Mouse (Mus musculus) lung, postnatal 0 days (tissue): Measurements from ENCODE around the gene Mapk8ip1. TPM values are rescaled to one million over a fixed set of nuclear protein-coding genes. Genes with fewer than 3 reads are reported as not detected.
A peak's percentile ranks its signal among the peaks of the same experiment; 100 is the strongest.

Experiments
- ATAC-seq: fragments of 200-750 bp; cut with Nextera tagmentation; 2 replicates; pipeline ENCODE4 v1.8.0; 2017; ENCODE audit warnings: moderate library complexity
- DNase-seq: peaks from one replicate; pipeline ENCODE4 v3.0.0-alpha.2; 2016; ENCODE audit warnings: low spot score
- H3K27ac ChIP-seq: fragments of 300-500 bp; sonication (generic); 2 replicates; pipeline ENCODE4 v1.5.1; 2014; ENCODE audit warnings: antibody characterized with exemption, mild to moderate bottlenecking, low read length, mixed read lengths
- H3K27me3 ChIP-seq: fragments of 300-500 bp; sonication (generic); replicated peaks from 2 replicates; pipeline ENCODE4 v1.6.1; 2014; ENCODE audit warnings: low read length, mixed read lengths; ENCODE audit not compliant: insufficient read depth
- H3K36me3 ChIP-seq: fragments of 300-500 bp; sonication (generic); 2 replicates; pipeline ENCODE4 v1.6.1; 2014; ENCODE audit warnings: low read length, mixed read lengths; ENCODE audit not compliant: insufficient read depth
- H3K4me1 ChIP-seq: fragments of 300-500 bp; sonication (generic); 2 replicates; pipeline ENCODE4 v1.6.1; 2014; ENCODE audit warnings: antibody characterized with exemption, low read depth, low read length, mixed read lengths; ENCODE audit not compliant: insufficient read depth
- H3K4me2 ChIP-seq: fragments of 300-500 bp; sonication (generic); replicated peaks from 2 replicates; pipeline ENCODE4 v1.6.1; 2014; ENCODE audit warnings: low read depth, mild to moderate bottlenecking, low read length, moderate library complexity, mixed read lengths
- H3K4me3 ChIP-seq: fragments of 300-500 bp; sonication (generic); 2 replicates; pipeline ENCODE4 v1.5.1; 2014; ENCODE audit warnings: low read depth, low read length
- H3K9ac ChIP-seq: fragments of 300-500 bp; sonication (generic); replicated peaks from 2 replicates; pipeline ENCODE4 v1.6.1; 2014; ENCODE audit warnings: low read depth, mild to moderate bottlenecking
- H3K9me3 ChIP-seq: fragments of 300-500 bp; sonication (generic); 2 replicates; pipeline ENCODE4 v1.6.1; 2016; ENCODE audit warnings: low read length, mixed read lengths
- CTCF ChIP-seq: IDR thresholded peaks from 2 replicates; pipeline ENCODE4 v1.5.1; 2016; ENCODE audit warnings: antibody characterized with exemption, mild to moderate bottlenecking
- EP300 ChIP-seq: IDR thresholded peaks from 2 replicates; pipeline ENCODE4 v1.6.1; 2016; ENCODE audit warnings: antibody characterized with exemption, mild to moderate bottlenecking, control low read depth
- WGBS: fragments of 180-500 bp; shearing (Covaris S2); extraction: QIAGEN DNeasy Blood & Tissue Kit; methylation state at CpG from one replicate; pipeline ENCODE4 v1.1.7; 2014; 5-methylcytosine and 5-hydroxymethylcytosine counted together
- polyA plus RNA-seq: library from polyadenylated mRNA; unstranded; fragments of >200 nt; fragmentation: Nextera tagmentation; extraction: Ambion mirVana; gene quantifications from 2 replicates; pipeline ENCODE4 v1.2.1, GENCODE M21; 2015

The Mapk8ip1 gene
- polyA plus RNA-seq, 1 experiment from 2014 or later: 7.8 TPM

DNA sequence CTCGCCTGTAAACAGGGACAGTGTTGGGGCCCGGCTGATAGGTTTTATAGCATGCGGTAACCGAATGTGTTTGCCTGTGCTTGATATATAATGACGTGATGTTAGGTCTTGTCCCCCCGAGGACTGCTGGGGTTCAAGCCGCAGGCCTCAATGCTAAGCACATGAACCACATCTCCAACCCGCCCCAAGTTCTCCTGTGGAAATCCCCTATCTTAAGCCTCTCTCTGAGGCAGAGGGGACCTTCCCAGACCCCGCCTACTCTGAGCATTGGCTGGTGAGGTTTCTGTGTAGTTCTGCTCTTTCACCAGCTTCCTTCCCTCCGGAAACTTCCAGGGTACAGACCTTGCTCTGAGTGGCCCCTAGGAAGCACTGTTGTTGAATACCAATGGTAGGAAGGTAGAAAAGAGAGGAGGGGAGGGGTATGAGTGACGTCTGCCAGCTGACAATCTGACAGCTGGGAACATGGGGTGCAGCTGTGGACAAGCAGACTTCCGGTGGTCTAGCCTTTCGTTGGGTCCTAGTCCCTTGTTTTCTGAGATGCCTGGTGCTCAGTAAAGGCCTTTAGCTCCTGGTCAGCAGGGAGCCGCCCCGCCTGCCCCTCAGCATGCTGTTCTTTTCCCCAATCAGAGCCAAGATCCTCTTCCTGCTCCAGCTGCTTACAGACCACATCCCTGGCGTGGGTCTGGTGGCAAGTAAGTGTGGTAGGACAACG lies 21.1 kb downstream of the Mapk8ip1 start:
- DNase-seq: no peak
- H3K27ac ChIP-seq: no peak overlapping the region
- H3K4me3 ChIP-seq: no peak overlapping the region
- H3K9me3 ChIP-seq: no peaks in the 10 kb centered on the region
- no peak for ATAC-seq
- H3K4me1 ChIP-seq: peaks cover 9% of the 10 kb centered on the region; the same call in 1 of the 2 replicates
- no peak overlapping the region for H3K4me2 ChIP-seq
- 79% methylated on average over 17 of the region's 17 CpGs for WGBS
- H3K27me3 ChIP-seq: no peaks in the 10 kb centered on the region
- no peak for TF ChIP-seq EP300
- no peak overlapping the region for H3K9ac ChIP-seq
- H3K36me3 ChIP-seq: peaks cover 24% of the 10 kb centered on the region

DNA sequence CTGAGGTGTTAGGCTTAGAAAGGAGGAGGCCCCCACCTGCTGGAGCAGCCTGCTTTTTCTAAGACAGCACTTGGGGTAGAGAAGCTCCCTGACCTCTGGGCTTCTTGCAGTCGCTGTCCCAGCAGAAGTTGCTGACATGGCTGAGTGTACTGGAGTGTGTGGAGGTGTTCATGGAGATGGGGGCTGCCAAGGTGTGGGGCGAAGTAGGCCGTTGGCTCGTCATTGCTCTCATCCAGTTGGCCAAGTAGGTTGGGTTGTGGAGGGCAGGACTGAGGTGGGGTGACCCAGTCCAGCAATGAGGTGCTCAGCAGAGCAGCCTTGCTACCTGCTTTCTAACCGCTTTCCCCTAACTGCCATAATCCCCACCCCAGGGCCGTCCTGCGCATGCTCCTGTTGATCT lies 23.7 kb downstream of the Mapk8ip1 start:
- WGBS: 91% methylated on average over 7 of the region's 7 CpGs
- no peak overlapping the region for H3K27ac ChIP-seq
- H3K36me3 ChIP-seq: peaks cover 24% of the 10 kb centered on the region
- no peak overlapping the region for H3K9ac ChIP-seq
- H3K4me2 ChIP-seq: no peak overlapping the region
- no peaks in the 10 kb centered on the region for H3K27me3 ChIP-seq
- no peak for TF ChIP-seq CTCF
- no peak for TF ChIP-seq EP300
- ATAC-seq (no peak), DNase-seq (no peak)
- peaks cover 10% of the 10 kb centered on the region; the same call in 1 of the 2 replicates for H3K4me1 ChIP-seq
- no peaks in the 10 kb centered on the region for H3K9me3 ChIP-seq
- no peak overlapping the region for H3K4me3 ChIP-seq

DNA sequence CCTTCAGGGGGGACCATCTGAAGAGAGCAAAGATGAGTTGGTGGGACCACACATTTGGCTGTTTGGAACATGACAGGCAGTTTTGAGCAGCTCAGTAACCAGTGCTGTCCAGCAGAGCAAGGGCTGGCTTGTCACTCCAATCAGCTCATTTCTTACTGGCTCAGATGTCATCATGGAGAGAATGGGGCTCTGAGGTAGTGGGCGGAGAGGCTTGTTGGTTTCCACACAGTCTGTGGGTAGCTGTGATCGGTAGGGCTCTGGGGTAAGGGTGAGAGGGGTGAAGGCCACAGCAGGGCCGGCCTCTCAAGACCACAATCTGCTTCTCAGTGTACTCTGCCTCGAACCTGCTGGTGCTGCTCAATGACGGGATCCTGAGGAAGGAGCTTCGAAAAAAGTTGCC lies 24.8 kb downstream of the Mapk8ip1 start:
- no peak for TF ChIP-seq EP300
- no peak for TF ChIP-seq CTCF
- Histone ChIP-seq H3K9me3 (no peaks in the 10 kb centered on the region), H3K9ac (peak overlapping the region; percentile 70), H3K27me3 (no peaks in the 10 kb centered on the region), H3K4me3 (no peak overlapping the region), H3K27ac (no peak overlapping the region), H3K4me1 (peaks cover 13% of the 10 kb centered on the region; the same call in 1 of the 2 replicates), H3K36me3 (peaks cover 19% of the 10 kb centered on the region), H3K4me2 (peak overlapping the region; percentile 74; the same call in 1 of the 2 replicates)
- DNase-seq (peak; percentile 32), ATAC-seq (no peak)
- WGBS: 69% methylated on average over 6 of the region's 6 CpGs

DNA sequence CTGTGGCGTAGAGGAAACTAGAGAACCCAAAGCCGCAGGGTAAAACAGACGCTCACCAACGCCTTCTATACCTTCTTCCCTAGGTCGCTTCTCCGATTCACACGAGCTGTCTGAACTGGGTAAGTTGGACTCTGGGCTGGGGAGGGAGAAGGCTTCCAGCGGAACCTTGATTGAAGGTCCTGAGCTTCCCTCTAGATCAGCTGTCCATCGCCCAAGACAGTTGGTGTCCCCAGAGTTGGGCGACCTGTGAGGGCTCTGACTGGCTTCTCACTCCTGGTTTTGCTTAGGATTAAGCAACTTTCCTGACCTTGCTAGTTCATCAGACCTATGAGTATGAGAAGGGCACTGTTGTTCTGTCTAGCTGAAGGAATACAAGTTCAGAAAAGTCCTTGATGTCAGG lies 25.3 kb downstream of the Mapk8ip1 start:
- peak overlapping the region; percentile 74 for H3K4me2 ChIP-seq
- peaks cover 14% of the 10 kb centered on the region for H3K36me3 ChIP-seq
- H3K9me3 ChIP-seq: no peaks in the 10 kb centered on the region
- peaks cover 13% of the 10 kb centered on the region; the same call in 1 of the 2 replicates for H3K4me1 ChIP-seq
- DNase-seq (no peak), ATAC-seq (no peak)
- no peak for TF ChIP-seq EP300
- TF ChIP-seq CTCF: no peak
- H3K27ac ChIP-seq: peak overlapping the region; percentile 93
- H3K4me3 ChIP-seq: peak overlapping the region; percentile 54
- WGBS: 10% methylated on average over 10 of the region's 10 CpGs
- H3K9ac ChIP-seq: peak overlapping the region; percentile 70
- H3K27me3 ChIP-seq: no peaks in the 10 kb centered on the region; the same call in 1 of the 2 replicates

DNA sequence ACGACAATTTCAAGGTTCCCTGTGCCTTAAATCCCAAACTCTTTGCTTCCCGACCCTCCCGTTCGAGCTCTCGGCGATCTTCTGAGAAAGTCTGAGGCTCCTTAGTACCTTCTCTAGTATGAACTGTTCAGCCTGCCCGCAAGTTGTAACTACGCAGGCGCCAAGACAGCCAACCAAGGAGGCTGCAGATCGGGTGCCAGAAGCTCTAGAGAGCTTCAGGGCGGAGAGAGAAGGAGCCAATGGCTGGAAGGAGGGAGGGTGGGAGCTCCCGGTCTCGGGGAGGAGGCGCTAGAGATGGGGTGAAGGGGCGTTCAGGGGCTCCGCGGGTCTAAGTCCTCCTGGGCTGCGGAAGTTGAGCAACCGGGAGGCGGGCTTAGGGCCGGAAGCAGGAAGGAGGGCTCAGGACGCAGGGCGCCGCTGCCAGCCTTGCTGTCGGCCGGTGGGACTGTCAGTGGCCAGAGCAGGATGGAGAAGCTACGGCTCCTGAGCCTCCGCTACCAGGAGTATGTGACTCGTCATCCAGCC lies 25.9 kb downstream of the Mapk8ip1 start:
- peaks cover 13% of the 10 kb centered on the region; the same call in 1 of the 2 replicates for H3K4me1 ChIP-seq
- H3K9me3 ChIP-seq: no peaks in the 10 kb centered on the region
- WGBS: 0% methylated on average over 29 of the region's 29 CpGs
- peak overlapping the region; percentile 70 for H3K9ac ChIP-seq
- peak overlapping the region; percentile 93 for H3K27ac ChIP-seq
- ATAC-seq (peak; percentile 91), DNase-seq (peak; percentile 100)
- peak overlapping the region; percentile 74 for H3K4me2 ChIP-seq
- peaks cover 13% of the 10 kb centered on the region for H3K36me3 ChIP-seq
- TF ChIP-seq CTCF: peak; percentile 29
- peak; percentile 70 for TF ChIP-seq EP300
- peaks cover 2% of the 10 kb centered on the region; the same call in 1 of the 2 replicates for H3K27me3 ChIP-seq
- H3K4me3 ChIP-seq: peak overlapping the region; percentile 54

DNA sequence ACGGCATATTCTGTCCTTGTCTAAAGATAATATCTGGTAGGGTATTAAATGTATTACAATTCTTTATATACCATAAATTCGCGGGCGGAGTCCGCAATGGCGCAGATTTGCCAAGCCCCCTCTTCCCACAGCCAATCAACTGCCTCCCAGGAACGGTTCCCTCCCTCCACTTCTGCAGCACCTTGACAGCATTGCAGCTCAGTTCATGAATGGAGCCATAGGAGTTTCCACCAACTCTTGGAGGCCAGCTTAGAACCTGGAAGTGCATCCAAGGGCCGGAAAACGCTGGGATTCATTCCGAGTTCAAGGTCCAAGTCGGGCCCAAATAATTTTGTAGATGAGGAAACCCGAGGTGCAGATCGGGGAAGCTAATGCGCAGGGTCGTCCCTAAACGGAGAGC lies 26.5 kb downstream of the Mapk8ip1 start, which contains the start of the genes Pex16 and Large2:
Gene Pex16, plus strand, starts transcription at position 163 of the 400 bp plus-strand sequence.
Gene Large2, minus strand, starts transcription at position 356 of the 400 bp plus-strand sequence.
- Histone ChIP-seq H3K27ac (peak within 1 kb of the TSS; percentile 93), H3K9me3 (no peaks in the 10 kb centered on the region), H3K4me2 (peak within 1 kb of the TSS; percentile 74), H3K4me3 (peak within 1 kb of the TSS; percentile 54), H3K36me3 (peaks cover 12% of the 10 kb centered on the region), H3K4me1 (peaks cover 13% of the 10 kb centered on the region; the same call in 1 of the 2 replicates), H3K9ac (peak within 1 kb of the TSS; percentile 70), H3K27me3 (peaks cover 4% of the 10 kb centered on the region; the same call in 1 of the 2 replicates)
- WGBS: 3% methylated on average over 16 of the region's 16 CpGs
- ATAC-seq (peak; percentile 8; the same call in 1 of the 2 replicates), DNase-seq (peak; percentile 72)
- TF ChIP-seq EP300: no peak
- TF ChIP-seq CTCF: no peak
